Comparison of ENCODE assay signal across 10 mouse cellular contexts in genomic region chr2:14740359-14740758, GRCm38 (mm10).
DNase-seq lines count a peak whose midpoint lies in the region; ATAC-seq and TF ChIP-seq lines count a peak whose summit lies in the region.
"Had no signal": no experiment of that assay in that cellular context is flagged by ENCODE, and none has a peak within 500 bp of the region (broad histone marks: within the 10 kb centered on the region; RNA-seq: fewer than 3 reads in every experiment).

No protein-coding gene starts in this region.

- H3K4me1 ChIP-seq in hindbrain, postnatal 0 days (ENCODE audit: insufficient read depth, low read length): no peaks in the 10 kb centered on the region
- no peaks in the 10 kb centered on the region for H3K4me1 ChIP-seq in kidney, embryonic 14.5 days (ENCODE audit: control insufficient read depth, insufficient read depth, low read length)
- H3K4me1 ChIP-seq: intestine, embryonic 15.5 days had no signal

- H3K9me3 ChIP-seq in hindbrain, postnatal 0 days (ENCODE audit: low read length): no peaks in the 10 kb centered on the region
- H3K9me3 ChIP-seq in kidney, embryonic 14.5 days (ENCODE audit: control insufficient read depth, low read length): no peaks in the 10 kb centered on the region
- H3K9me3 ChIP-seq: intestine, embryonic 15.5 days had no signal

- DNase-seq in cerebellum, adult 8-10 months: peak; percentile 10
- no peak for DNase-seq in cerebellum, adult 11-12 months
- DNase-seq in left cerebral cortex, adult 2 months (ENCODE audit: extremely low spot score in 1 of 2, low spot score in 2 of 2): peak in 1 of 2 experiments; percentile 17
- no peak for DNase-seq in left cerebral cortex, adult 8-10 months (ENCODE audit: low spot score in 2 of 2)
- peak; percentile 69 for DNase-seq in hindbrain, postnatal 0 days (ENCODE audit: low spot score)
- DNase-seq in right cerebral cortex, postnatal 10 days (ENCODE audit: low spot score in 2 of 2): peak; percentile 51 to 60
- no peak for DNase-seq in spleen, postnatal 10 days (ENCODE audit: low spot score in 2 of 2)

- H3K4me2 ChIP-seq in hindbrain, postnatal 0 days (ENCODE audit: low read depth, low read length): peak overlapping the region; percentile 56
- H3K4me2 ChIP-seq in kidney, embryonic 14.5 days (replicated peaks; ENCODE audit: low read depth, low read length): no peak overlapping the region
- H3K4me2 ChIP-seq: intestine, embryonic 15.5 days had no signal

- H3K27ac ChIP-seq in left cerebral cortex, adult 2 months: peak overlapping the region; percentile 93
- peak overlapping the region; percentile 78 for H3K27ac ChIP-seq in hindbrain, postnatal 0 days
- no peak overlapping the region for H3K27ac ChIP-seq in kidney, embryonic 14.5 days (ENCODE audit: low read depth, low read length)
- H3K27ac ChIP-seq: intestine, embryonic 15.5 days; liver, embryonic 14.5 days had no signal

- H3K4me3 ChIP-seq in left cerebral cortex, adult 2 months: peak overlapping the region; percentile 55
- peak overlapping the region; percentile 36 for H3K4me3 ChIP-seq in hindbrain, postnatal 0 days (ENCODE audit: low read length)
- H3K4me3 ChIP-seq in kidney, embryonic 14.5 days (ENCODE audit: low read length): no peak overlapping the region
- H3K4me3 ChIP-seq: intestine, embryonic 15.5 days had no signal

- ATAC-seq in hindbrain, postnatal 0 days: peak; percentile 63
- ATAC-seq in kidney, embryonic 14.5 days (ENCODE audit: low FRiP score, low TSS enrichment): no peak
- ATAC-seq: intestine, embryonic 15.5 days had no signal

- TF ChIP-seq CTCF in left cerebral cortex, adult 2 months (IDR thresholded peaks at IDR 0.05): no peak
- TF ChIP-seq CTCF in hindbrain, postnatal 0 days (IDR thresholded peaks at IDR 0.05; ENCODE audit: low read depth): no peak

- H3K36me3 ChIP-seq in hindbrain, postnatal 0 days (ENCODE audit: insufficient read depth, low read length): no peaks in the 10 kb centered on the region
- H3K36me3 ChIP-seq in kidney, embryonic 14.5 days (ENCODE audit: control insufficient read depth, insufficient read depth, low read length): no peaks in the 10 kb centered on the region
- H3K36me3 ChIP-seq: intestine, embryonic 15.5 days had no signal

- no peaks in the 10 kb centered on the region for H3K27me3 ChIP-seq in hindbrain, postnatal 0 days (ENCODE audit: insufficient read depth, low read length)
- H3K27me3 ChIP-seq in kidney, embryonic 14.5 days (ENCODE audit: control insufficient read depth, insufficient read depth, low read length): no peaks in the 10 kb centered on the region
- H3K27me3 ChIP-seq: intestine, embryonic 15.5 days had no signal

- intact Hi-C loops in left cerebral cortex, adult 2 months (cut with DNase I): loop anchor here (10.0 kb wide), 1 partner anchor 304 kb away; the partner anchor contains the start of gene Arl5b

- 16% methylated on average over 7 of the region's 7 CpGs for WGBS in hindbrain, postnatal 0 days
- WGBS in kidney, embryonic 14.5 days: 64% methylated on average over 7 of the region's 7 CpGs

- H3K9ac ChIP-seq in hindbrain, postnatal 0 days (replicated peaks; ENCODE audit: low read length): peak overlapping the region; percentile 50
- no peak overlapping the region for H3K9ac ChIP-seq in kidney, embryonic 14.5 days (ENCODE audit: low read depth, low read length)
- H3K9ac ChIP-seq: intestine, embryonic 15.5 days; liver, embryonic 14.5 days had no signal

Comparison
In these comparisons a context has a peak if more than half of its experiments do, and no peak if none do; other contexts are left out.
1. DNase-seq: peak in cerebellum, adult 8-10 months (single experiment), hindbrain, postnatal 0 days (single experiment) and right cerebral cortex, postnatal 10 days (2 of 2); none in cerebellum, adult 11-12 months (single experiment), left cerebral cortex, adult 8-10 months (0 of 2) and spleen, postnatal 10 days (0 of 2).